12 mouse cellular contexts compared by ENCODE assay signal in the genomic region with DNA sequence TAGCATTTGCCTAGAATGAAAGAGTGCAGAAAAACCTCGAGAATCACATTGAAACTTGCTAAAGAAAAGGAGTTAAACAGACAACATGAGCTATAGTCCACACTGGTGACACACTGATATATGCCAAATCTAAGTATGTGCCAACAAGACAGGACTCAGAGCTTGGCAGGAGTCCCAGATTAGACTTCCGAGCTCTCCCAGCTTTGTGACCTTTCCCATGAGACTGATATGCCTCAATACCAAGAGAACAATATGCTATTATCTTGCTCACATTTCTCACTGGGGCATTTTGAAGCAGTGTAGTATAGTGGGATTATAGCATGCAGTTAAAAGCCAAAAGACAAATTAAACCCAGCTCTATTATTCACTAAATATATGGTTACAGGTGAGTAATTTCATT.
DNase-seq lines count a peak whose midpoint lies in the region; ATAC-seq and TF ChIP-seq lines count a peak whose summit lies in the region.
"Had no signal": no experiment of that assay in that cellular context is flagged by ENCODE, and none has a peak within 500 bp of the region (broad histone marks: within the 10 kb centered on the region; RNA-seq: fewer than 3 reads in every experiment).

No protein-coding gene starts in this region.

- H3K4me3 ChIP-seq in forebrain, embryonic 14.5 days (ENCODE audit: low read depth, low read length): no peak overlapping the region
- H3K4me3 ChIP-seq in forebrain, embryonic 13.5 days: no peak overlapping the region
- H3K4me3 ChIP-seq in midbrain, embryonic 13.5 days (replicated peaks): no peak overlapping the region
- no peak overlapping the region for H3K4me3 ChIP-seq in midbrain, embryonic 10.5 days
- H3K4me3 ChIP-seq in limb, embryonic 10.5 days: no peak overlapping the region
- H3K4me3 ChIP-seq: kidney, embryonic 15.5 days; lung, embryonic 15.5 days had no signal

- peak; percentile 77; the same call in 1 of the 2 replicates for ATAC-seq in forebrain, embryonic 14.5 days
- ATAC-seq in forebrain, embryonic 13.5 days: no peak
- ATAC-seq in midbrain, embryonic 13.5 days: 0 out of 2 replicates have a peak, but pooled peaks have one; percentile 14

- H3K9me3 ChIP-seq in forebrain, embryonic 14.5 days (replicated peaks; ENCODE audit: control insufficient read depth, low read length): no peaks in the 10 kb centered on the region
- H3K9me3 ChIP-seq in forebrain, embryonic 13.5 days (replicated peaks): no peaks in the 10 kb centered on the region
- no peaks in the 10 kb centered on the region for H3K9me3 ChIP-seq in midbrain, embryonic 13.5 days
- no peaks in the 10 kb centered on the region for H3K9me3 ChIP-seq in midbrain, embryonic 10.5 days (replicated peaks)
- no peaks in the 10 kb centered on the region for H3K9me3 ChIP-seq in limb, embryonic 10.5 days (replicated peaks)
- H3K9me3 ChIP-seq: kidney, embryonic 15.5 days; lung, embryonic 15.5 days had no signal

- intact Hi-C loops in heart, postnatal 36 days (cut with DNase I): no loop called here

- no peaks in the 10 kb centered on the region for H3K27me3 ChIP-seq in forebrain, embryonic 14.5 days (replicated peaks; ENCODE audit: control insufficient read depth, insufficient read depth, low read length)
- H3K27me3 ChIP-seq in forebrain, embryonic 13.5 days: no peaks in the 10 kb centered on the region
- no peaks in the 10 kb centered on the region for H3K27me3 ChIP-seq in midbrain, embryonic 13.5 days
- no peaks in the 10 kb centered on the region for H3K27me3 ChIP-seq in midbrain, embryonic 10.5 days (ENCODE audit: low read depth, poor library complexity, severe bottlenecking)
- no peaks in the 10 kb centered on the region for H3K27me3 ChIP-seq in limb, embryonic 10.5 days (ENCODE audit: low read depth, poor library complexity, severe bottlenecking)
- H3K27me3 ChIP-seq: kidney, embryonic 15.5 days; lung, embryonic 15.5 days had no signal

- no peak overlapping the region for H3K4me2 ChIP-seq in forebrain, embryonic 14.5 days (ENCODE audit: low read length)
- H3K4me2 ChIP-seq in forebrain, embryonic 13.5 days: no peak overlapping the region
- H3K4me2 ChIP-seq in midbrain, embryonic 13.5 days (replicated peaks): no peak overlapping the region
- H3K4me2 ChIP-seq: kidney, embryonic 15.5 days; lung, embryonic 15.5 days had no signal

- no peak overlapping the region for H3K27ac ChIP-seq in forebrain, embryonic 14.5 days (ENCODE audit: low read depth, low read length)
- H3K27ac ChIP-seq in forebrain, embryonic 13.5 days: no peak overlapping the region
- no peak overlapping the region for H3K27ac ChIP-seq in midbrain, embryonic 13.5 days
- H3K27ac ChIP-seq in midbrain, embryonic 10.5 days (replicated peaks): no peak overlapping the region
- H3K27ac ChIP-seq in limb, embryonic 10.5 days: no peak overlapping the region
- H3K27ac ChIP-seq: kidney, embryonic 15.5 days; lung, embryonic 15.5 days had no signal

- no peaks in the 10 kb centered on the region for H3K4me1 ChIP-seq in forebrain, embryonic 14.5 days (ENCODE audit: control insufficient read depth, insufficient read depth, low read length)
- no peaks in the 10 kb centered on the region for H3K4me1 ChIP-seq in forebrain, embryonic 13.5 days
- no peaks in the 10 kb centered on the region for H3K4me1 ChIP-seq in midbrain, embryonic 13.5 days (replicated peaks)
- no peaks in the 10 kb centered on the region for H3K4me1 ChIP-seq in midbrain, embryonic 10.5 days
- H3K4me1 ChIP-seq in limb, embryonic 10.5 days: no peaks in the 10 kb centered on the region
- H3K4me1 ChIP-seq: kidney, embryonic 15.5 days; lung, embryonic 15.5 days had no signal

- no peak for TF ChIP-seq POLR2A in brain, embryonic 14.5 days (IDR thresholded peaks at IDR 0.05; ENCODE audit: borderline replicate concordance, extremely low read depth, insufficient read depth, insufficient read length, poor library complexity, severe bottlenecking)

- 31% methylated on average over 2 of the region's 2 CpGs for WGBS in forebrain, embryonic 14.5 days
- WGBS in forebrain, embryonic 13.5 days: 30% methylated on average over 2 of the region's 2 CpGs
- WGBS in midbrain, embryonic 13.5 days: 30% methylated on average over 2 of the region's 2 CpGs
- WGBS in midbrain, embryonic 10.5 days: 64% methylated on average over 2 of the region's 2 CpGs
- WGBS in limb, embryonic 10.5 days: 77% methylated on average over 2 of the region's 2 CpGs

- H3K36me3 ChIP-seq in forebrain, embryonic 14.5 days (ENCODE audit: control insufficient read depth, insufficient read depth, low read length): no peaks in the 10 kb centered on the region
- H3K36me3 ChIP-seq in forebrain, embryonic 13.5 days (ENCODE audit: poor library complexity, severe bottlenecking): no peaks in the 10 kb centered on the region
- no peaks in the 10 kb centered on the region for H3K36me3 ChIP-seq in midbrain, embryonic 13.5 days
- no peaks in the 10 kb centered on the region for H3K36me3 ChIP-seq in midbrain, embryonic 10.5 days
- no peaks in the 10 kb centered on the region for H3K36me3 ChIP-seq in limb, embryonic 10.5 days
- H3K36me3 ChIP-seq: kidney, embryonic 15.5 days; lung, embryonic 15.5 days had no signal

- no peak for TF ChIP-seq CTCF in brain, embryonic 14.5 days (IDR thresholded peaks at IDR 0.05; ENCODE audit: borderline replicate concordance, extremely low read depth, insufficient read depth, insufficient read length)

- no peak overlapping the region for H3K9ac ChIP-seq in forebrain, embryonic 14.5 days (ENCODE audit: low read length)
- no peak overlapping the region for H3K9ac ChIP-seq in forebrain, embryonic 13.5 days
- H3K9ac ChIP-seq in midbrain, embryonic 13.5 days (replicated peaks): no peak overlapping the region
- H3K9ac ChIP-seq: kidney, embryonic 15.5 days; lung, embryonic 15.5 days had no signal

- DNase-seq in forebrain, embryonic 14.5 days (ENCODE audit: low spot score): peak; percentile 54
- DNase-seq in midbrain, embryonic 10.5 days (ENCODE audit: low spot score): no peak
- peak; percentile 70 for DNase-seq in brain, embryonic 14.5 days (ENCODE audit: low read depth)
- peak; percentile 2 to 10 for DNase-seq in heart, postnatal 36 days
- no peak for DNase-seq in spleen, adult 18-20 months
- no peak for DNase-seq in limb, embryonic 10.5 days (ENCODE audit: low spot score)
- DNase-seq: right cerebral cortex, postnatal 25 days; thymus, adult 2 months had no signal

Comparison
In these comparisons a context has a peak if more than half of its experiments do, and no peak if none do; other contexts are left out.
1. DNase-seq: peak in forebrain, embryonic 14.5 days (single experiment), brain, embryonic 14.5 days (single experiment) and heart, postnatal 36 days (2 of 2); none in midbrain, embryonic 10.5 days (single experiment), spleen, adult 18-20 months (0 of 2) and limb, embryonic 10.5 days (single experiment).